Mouse (Mus musculus): ENCODE results near the gene Usp30.

DNA sequence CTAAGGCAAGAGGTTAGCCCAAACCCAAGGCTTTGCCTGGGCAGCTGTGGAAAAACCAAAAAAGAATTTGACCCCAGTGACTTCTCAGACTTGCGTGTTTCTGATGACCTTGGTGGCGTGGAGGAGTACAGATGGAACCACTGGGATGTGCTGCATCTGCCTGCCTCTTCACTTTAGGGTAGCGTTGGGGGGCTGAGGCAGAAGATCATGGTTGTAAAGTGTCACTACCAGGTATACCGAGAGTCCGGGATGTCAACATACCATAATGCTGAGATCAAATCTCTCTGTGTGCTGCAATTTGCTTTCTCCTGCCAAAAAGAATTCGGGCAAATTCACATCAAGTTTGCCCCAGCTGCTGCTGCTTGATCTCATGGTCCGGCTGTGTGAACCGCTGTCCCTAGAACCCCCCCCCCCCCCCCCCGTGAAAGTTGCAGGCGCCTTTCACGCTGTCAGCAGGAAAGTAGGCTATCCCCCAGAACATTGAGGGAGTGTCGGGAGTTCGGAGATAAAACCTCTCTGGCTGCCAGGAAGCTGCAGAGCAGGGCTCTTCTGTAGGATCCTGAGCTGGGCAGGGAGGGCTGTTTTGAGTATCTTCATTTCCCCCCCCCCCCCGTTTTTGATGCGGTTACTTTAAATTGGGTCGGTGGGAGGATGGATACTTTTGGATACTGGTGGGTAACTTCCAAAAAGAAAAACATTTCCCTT lies 108.8 kb downstream of the Usp30 start:
- no peak for TF ChIP-seq CEBPB (IDR thresholded peaks at IDR 0.05; ENCODE audit: low read depth)
- TF ChIP-seq MYOG (IDR thresholded peaks at IDR 0.05; ENCODE audit: control insufficient read depth, extremely low read depth, insufficient read length): no peak
- no peak for TF ChIP-seq CTCF (IDR thresholded peaks at IDR 0.05; ENCODE audit: control insufficient read depth, insufficient read depth, insufficient read length)
- no peak for TF ChIP-seq MYOD1 (IDR thresholded peaks at IDR 0.05; ENCODE audit: control insufficient read depth, insufficient read length, low read depth)
- TF ChIP-seq USF1 (IDR thresholded peaks at IDR 0.05; ENCODE audit: low read depth): no peak
- no peak for TF ChIP-seq MAX (IDR thresholded peaks at IDR 0.05)
- TF ChIP-seq FOSL1 (IDR thresholded peaks at IDR 0.05; ENCODE audit: insufficient read depth, low read length, poor library complexity, severe bottlenecking): no peak

Data from C2C12 (cell line).